Mouse (Mus musculus) brain, embryonic 14.5 days (tissue): ENCODE measurements around the gene Hdx.

Source experiments
- CTCF ChIP-seq: fragments of 200-500 bp; IDR thresholded peaks from 2 replicates; pipeline ENCODE4 v1.5.1; 2012; ENCODE audit warnings: inconsistent platforms, mild to moderate bottlenecking, moderate library complexity, borderline replicate concordance; ENCODE audit not compliant: insufficient read depth, insufficient read length; ENCODE audit errors: extremely low read depth
- POLR2A ChIP-seq: fragments of 200-500 bp; IDR thresholded peaks from 2 replicates; pipeline ENCODE4 v1.6.1; 2012; ENCODE audit warnings: mild to moderate bottlenecking, inconsistent platforms, borderline replicate concordance; ENCODE audit not compliant: poor library complexity, insufficient read depth, insufficient read length, severe bottlenecking; ENCODE audit errors: extremely low read depth

- TF ChIP-seq POLR2A, result no peak
- TF ChIP-seq CTCF, result no peak
These were observed 38.2 kb downstream of the Hdx start for GRCm38 (mm10) chrX:111658671-111659070.
